Mouse (Mus musculus): Measurements from ENCODE around the gene Dntt.

The Dntt gene

GRCm38 (mm10) chr19:41073746-41074455, 44.8 kb downstream of the Dntt start:
- no peak for DNase-seq

DNA sequence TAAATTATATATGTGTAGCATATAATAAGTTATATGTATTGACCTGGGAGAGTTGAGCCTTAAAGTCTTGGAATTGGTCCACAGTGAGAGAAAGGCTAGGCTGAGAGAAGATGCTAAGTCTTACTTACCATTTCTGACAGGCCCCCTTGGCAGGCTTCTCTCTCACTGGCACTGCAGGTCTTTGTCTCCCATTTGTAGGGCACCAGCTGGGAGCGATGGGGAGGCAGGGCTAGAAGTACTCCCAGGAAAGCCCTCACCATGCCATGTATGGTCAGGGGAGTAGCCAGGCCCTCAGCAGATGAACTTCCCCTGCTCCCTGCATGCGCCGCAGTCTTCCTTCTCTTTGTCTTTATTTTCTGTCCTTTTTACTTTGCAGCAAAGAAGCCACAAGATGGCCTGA, 47.8 kb downstream of the Dntt start, which contains the start of gene Opalin:
Gene Opalin, minus strand, starts transcription at position 208 of the 400 bp plus-strand sequence.
- no peak for DNase-seq

- DNase-seq: no peak
These were observed 52.5 kb downstream of the Dntt start for GRCm38 (mm10) chr19:41081589-41081988.

DNA sequence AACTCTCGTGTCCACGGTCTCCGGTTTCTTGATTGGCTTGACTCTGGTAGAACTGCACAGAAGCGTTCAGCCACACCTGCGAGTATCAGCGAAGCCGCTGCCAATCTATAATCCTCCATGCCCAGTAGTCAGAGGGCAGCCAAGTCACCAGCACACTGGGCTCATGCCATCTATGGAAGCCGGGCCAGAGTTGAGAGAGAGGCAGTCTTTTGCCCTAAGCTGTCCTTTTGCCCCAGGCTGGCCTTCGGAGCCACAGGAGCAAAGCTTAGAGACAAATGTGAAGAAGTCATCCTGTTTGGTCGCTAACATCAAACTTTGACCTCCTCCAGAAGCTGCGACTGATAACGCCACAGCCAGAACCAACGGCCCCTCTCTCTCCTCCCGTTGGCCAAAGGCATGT, 54.6 kb downstream of the Dntt start:
- no peak for DNase-seq

- DNase-seq: no peak
These were observed 57.2 kb downstream of the Dntt start for GRCm38 (mm10) chr19:41086289-41086688.

DNA sequence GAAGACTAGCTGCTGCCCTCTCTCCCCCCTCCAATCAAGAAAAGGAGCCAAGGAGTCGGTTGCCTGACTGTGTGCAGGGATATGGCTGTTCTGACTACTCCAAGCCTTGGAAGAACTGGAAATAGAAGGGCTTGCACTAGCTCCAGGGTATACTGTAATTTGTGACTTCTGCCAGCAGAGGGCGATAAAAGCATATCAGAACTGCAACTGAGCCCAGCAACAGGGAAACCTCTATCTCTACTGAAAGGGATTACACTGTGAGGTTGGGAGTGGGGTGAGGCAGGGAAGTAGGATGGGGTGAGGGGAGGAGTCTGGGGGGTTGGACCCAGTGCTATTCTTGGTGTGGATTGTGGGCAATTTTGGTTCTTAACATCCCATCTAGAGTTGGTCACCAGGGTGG, 57.6 kb downstream of the Dntt start:
- DNase-seq: peak; percentile 83

GRCm38 (mm10) chr19:41087901-41088300, 58.8 kb downstream of the Dntt start:
- no peak for DNase-seq

DNA sequence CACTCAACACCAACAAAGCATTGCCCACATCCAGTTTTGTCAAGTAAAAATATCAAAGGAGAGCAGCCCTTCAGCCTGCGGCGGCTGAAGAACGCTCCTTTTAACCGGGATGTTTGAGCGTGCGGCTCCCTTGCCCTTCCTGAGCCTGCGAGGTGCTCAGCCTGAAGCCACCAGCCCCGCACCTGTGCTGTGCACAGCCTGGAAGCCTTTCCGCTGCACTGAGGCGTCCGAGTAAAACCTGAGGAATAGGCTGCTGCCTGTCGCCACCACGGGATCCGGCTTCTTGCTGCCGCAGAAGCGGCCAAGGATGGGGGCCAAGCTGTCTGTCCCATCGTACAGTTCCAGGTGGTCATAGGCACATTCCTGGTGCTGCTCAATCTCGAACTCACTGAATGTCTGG, 59.4 kb downstream of the Dntt start:
- no peak for DNase-seq

- peak; percentile 73 for DNase-seq
These were observed 60.8 kb downstream of the Dntt start for GRCm38 (mm10) chr19:41089833-41090232.

GRCm38 (mm10) chr19:41091901-41092300, 62.8 kb downstream of the Dntt start:
- no peak for DNase-seq

- no peak for DNase-seq
These were observed 68.0 kb downstream of the Dntt start for GRCm38 (mm10) chr19:41097038-41097437.

DNA sequence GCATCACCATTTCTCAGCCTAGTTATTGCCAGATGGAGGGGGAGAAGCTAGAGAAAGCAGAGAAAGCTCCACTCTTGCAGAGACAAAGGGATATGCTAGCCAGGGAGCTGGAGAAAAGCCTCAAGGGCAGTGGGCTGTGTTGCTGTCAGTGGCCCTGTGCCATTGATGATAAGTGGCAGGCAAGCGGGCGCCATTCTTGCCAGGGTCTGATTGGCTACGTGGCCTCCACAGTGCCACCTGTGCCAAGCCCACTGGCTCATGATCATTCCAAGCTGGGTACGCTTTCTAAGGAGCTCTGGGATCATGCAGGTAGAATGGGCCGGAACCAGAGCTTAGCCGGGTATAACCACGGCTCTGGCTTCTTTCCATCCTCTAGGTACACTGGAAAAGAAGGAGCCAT, 71.8 kb downstream of the Dntt start:
- no peak for DNase-seq

DNA sequence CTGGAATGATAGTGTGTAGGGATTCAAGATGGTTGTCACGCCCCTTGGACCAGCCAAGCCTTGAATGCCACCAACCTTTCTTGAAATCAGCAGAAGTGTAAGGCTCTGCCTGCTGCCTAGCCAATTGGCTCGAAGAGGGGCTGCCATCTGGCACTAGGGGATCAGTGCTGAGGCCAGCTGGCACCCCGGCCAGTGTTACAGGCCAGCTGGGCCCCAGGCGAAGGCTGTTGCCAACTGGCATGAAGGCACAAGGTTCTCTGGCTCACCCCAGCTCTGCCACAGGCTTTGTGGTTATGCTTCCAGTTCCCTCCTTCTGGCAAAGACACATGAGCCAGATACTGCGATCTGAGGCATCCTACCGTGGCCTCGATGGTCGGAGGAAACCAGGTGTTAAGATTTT, 72.3 kb downstream of the Dntt start:
- DNase-seq: no peak

DNA sequence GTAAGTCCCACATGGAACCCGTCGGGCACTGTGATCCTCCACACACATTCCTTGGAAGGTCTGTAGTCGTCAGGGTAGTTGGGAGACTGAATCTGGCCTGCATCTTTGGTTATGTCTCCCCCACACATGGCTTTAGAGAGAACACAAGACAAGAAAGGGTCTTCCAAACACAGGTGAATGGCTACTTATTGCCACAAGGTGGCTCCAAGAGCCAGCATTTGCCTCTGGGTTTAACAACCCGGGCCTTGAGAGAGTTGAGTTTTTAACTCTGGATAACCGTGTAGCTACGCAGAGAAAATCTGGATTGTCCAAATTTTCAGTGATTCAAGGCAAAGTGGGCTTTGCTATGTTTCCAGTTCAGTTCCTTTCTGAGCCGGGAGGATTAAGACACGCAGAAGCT, 75.8 kb downstream of the Dntt start:
- peak; percentile 27 for DNase-seq

DNA sequence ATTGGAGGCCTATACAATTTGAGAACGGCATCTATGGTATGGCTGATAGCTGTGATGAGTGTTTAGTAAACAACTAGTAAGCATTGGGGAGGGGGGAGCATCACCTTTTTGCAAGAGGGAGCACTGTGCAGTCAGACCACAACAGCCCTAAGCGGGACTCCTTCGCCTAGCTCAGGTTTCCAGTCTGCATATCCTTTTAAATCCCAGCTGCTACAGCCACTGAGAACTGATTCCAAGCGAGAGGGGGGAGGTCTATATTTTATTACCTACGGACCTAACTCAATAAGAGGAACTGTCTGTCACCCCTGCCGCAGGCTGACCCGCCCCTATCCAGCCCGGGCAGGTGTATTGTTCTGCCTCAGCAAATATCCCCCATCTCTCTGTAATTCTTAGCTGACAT, 78.5 kb downstream of the Dntt start:
- DNase-seq: no peak

DNA sequence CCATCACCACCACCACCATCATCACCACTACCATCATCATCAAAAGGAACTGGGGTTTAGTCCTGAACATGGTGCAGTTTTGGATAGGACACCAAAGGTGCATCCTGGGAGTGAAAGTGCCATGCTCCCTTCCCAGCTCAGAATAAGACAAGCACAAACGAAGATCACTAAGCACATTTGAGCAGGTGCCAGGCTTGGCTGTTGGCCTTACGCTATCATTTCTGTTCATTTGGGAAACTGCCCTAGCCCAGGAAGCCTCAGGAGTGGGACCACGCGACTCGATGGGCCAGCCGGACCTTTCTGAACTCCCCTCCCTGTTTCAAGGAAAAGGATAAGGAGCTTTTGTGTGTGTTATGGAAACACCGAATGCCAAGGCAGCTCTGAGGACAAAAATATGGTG, 79.6 kb downstream of the Dntt start:
- DNase-seq: no peak
